Comparison of ENCODE assay signal across 23 mouse cellular contexts in the genomic region with DNA sequence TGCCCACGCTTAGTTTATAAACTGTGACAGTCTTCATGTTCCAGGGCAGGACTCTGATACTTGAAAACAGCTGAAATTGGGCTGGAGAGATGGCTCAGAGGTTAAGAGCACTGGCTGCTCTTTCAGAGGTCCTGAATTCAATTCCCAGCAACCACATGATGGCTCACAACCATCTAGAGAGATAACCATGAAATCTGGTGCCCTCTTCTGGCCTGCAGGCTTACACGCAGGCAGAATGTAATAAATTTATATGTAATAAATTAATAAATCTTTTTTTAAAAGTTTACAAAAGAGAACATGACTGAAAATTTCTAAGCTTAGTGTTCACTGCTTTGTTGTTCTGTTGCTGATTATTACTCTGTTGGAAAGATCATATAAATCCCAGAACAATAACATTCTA. TPM values are rescaled to one million over a fixed set of nuclear protein-coding genes. Genes with fewer than 3 reads are reported as not detected.
A peak's percentile ranks its signal among the peaks of the same experiment; 100 is the strongest.
DNase-seq lines count a peak whose midpoint lies in the region; ATAC-seq and TF ChIP-seq lines count a peak whose summit lies in the region.
"Had no signal": no experiment of that assay in that cellular context is flagged by ENCODE, and none has a peak within 500 bp of the region (broad histone marks: within the 10 kb centered on the region; RNA-seq: fewer than 3 reads in every experiment).

No protein-coding gene starts in this region.

- H3K36me3 ChIP-seq in kidney, postnatal 0 days (ENCODE audit: insufficient read depth, low read length), result no peaks in the 10 kb centered on the region
- H3K36me3 ChIP-seq: heart, embryonic 13.5 days; hindbrain, embryonic 15.5 days; liver, embryonic 13.5 days; stomach, embryonic 15.5 days had no signal

- ATAC-seq in kidney, postnatal 0 days (replicated peaks; ENCODE audit: low FRiP score, low read depth), result no peak
- ATAC-seq: forebrain, embryonic 16.5 days; midbrain, embryonic 16.5 days had no signal

- 84% methylated on average over 2 of the region's 2 CpGs for WGBS in kidney, postnatal 0 days

- H3K4me1 ChIP-seq in kidney, postnatal 0 days (replicated peaks; ENCODE audit: insufficient read depth, low read length), result no peaks in the 10 kb centered on the region
- H3K4me1 ChIP-seq in embryonic fibroblast, embryonic 13.5 days (ENCODE audit: control insufficient read depth, insufficient read depth, low read length), result peaks cover 7% of the 10 kb centered on the region
- H3K4me1 ChIP-seq: hindbrain, embryonic 15.5 days; liver, embryonic 13.5 days; stomach, embryonic 15.5 days had no signal

- no peaks in the 10 kb centered on the region for H3K9me3 ChIP-seq in kidney, postnatal 0 days (replicated peaks; ENCODE audit: low read length)
- H3K9me3 ChIP-seq: heart, embryonic 13.5 days; hindbrain, embryonic 15.5 days; liver, embryonic 13.5 days; stomach, embryonic 15.5 days had no signal

- peak; percentile 32; the same call in 1 of the 2 replicates for TF ChIP-seq CTCF in kidney, postnatal 0 days (IDR thresholded peaks at IDR 0.05; ENCODE audit: low read depth)
- no peak for TF ChIP-seq CTCF in embryonic fibroblast, embryonic 13.5 days (IDR thresholded peaks at IDR 0.05; ENCODE audit: borderline replicate concordance, insufficient read depth, low read length)

- H3K4me2 ChIP-seq in kidney, postnatal 0 days (ENCODE audit: low read length), result no peak overlapping the region
- H3K4me2 ChIP-seq: heart, embryonic 13.5 days; hindbrain, embryonic 15.5 days; liver, embryonic 13.5 days; stomach, embryonic 15.5 days had no signal

- no peak overlapping the region for H3K9ac ChIP-seq in kidney, postnatal 0 days (ENCODE audit: low read depth, low read length)
- H3K9ac ChIP-seq: heart, embryonic 13.5 days; hindbrain, embryonic 15.5 days; liver, embryonic 13.5 days; stomach, embryonic 15.5 days had no signal

- H3K4me3 ChIP-seq in kidney, postnatal 0 days (replicated peaks; ENCODE audit: low read depth, low read length), result no peak overlapping the region
- no peak overlapping the region for H3K4me3 ChIP-seq in embryonic fibroblast, embryonic 13.5 days (ENCODE audit: insufficient read depth, low read length)
- H3K4me3 ChIP-seq: heart, embryonic 13.5 days; hindbrain, embryonic 15.5 days; liver, embryonic 13.5 days; stomach, embryonic 15.5 days had no signal

- DNase-seq in kidney, postnatal 0 days (ENCODE audit: low spot score), result no peak
- DNase-seq in kidney, postnatal 36 days, result no peak
- peak; percentile 47 for DNase-seq in 3T3-L1 (ENCODE audit: low read depth, low spot score)
- DNase-seq in 416B (ENCODE audit: low read depth), result peak; percentile 33
- DNase-seq in cerebellum, postnatal 36 days, result no peak
- no peak for DNase-seq in gastrocnemius, postnatal 36 days
- DNase-seq: adrenal gland, postnatal 36 days; cerebellum, adult 11-12 months; kidney, adult 8-10 months; kidney, postnatal 25 days; liver, embryonic 13.5 days; lung, postnatal 14 days; right cerebral cortex, postnatal 14 days had no signal

- intact Hi-C loops in gastrocnemius, postnatal 36 days (cut with DNase I), result no loop called here

- no peak overlapping the region for H3K27ac ChIP-seq in kidney, postnatal 0 days
- peak overlapping the region; percentile 62; the same call in 1 of the 2 replicates for H3K27ac ChIP-seq in embryonic fibroblast, embryonic 13.5 days (ENCODE audit: insufficient read depth, low read length)
- H3K27ac ChIP-seq: heart, embryonic 13.5 days; hindbrain, embryonic 15.5 days; liver, embryonic 13.5 days; stomach, embryonic 15.5 days had no signal

- no peak for TF ChIP-seq POLR2A in embryonic fibroblast, embryonic 13.5 days (IDR thresholded peaks at IDR 0.05; ENCODE audit: low read depth, low read length)

- no peaks in the 10 kb centered on the region for H3K27me3 ChIP-seq in kidney, postnatal 0 days (ENCODE audit: insufficient read depth, low read length)
- H3K27me3 ChIP-seq: heart, embryonic 13.5 days; hindbrain, embryonic 15.5 days; liver, embryonic 13.5 days; stomach, embryonic 15.5 days had no signal

RNA-seq across cellular contexts. Expression of a gene that starts 43.9 kb away (rescaled TPM):
- polyA plus RNA-seq in kidney, postnatal 0 days (2015; fragmentation: Nextera tagmentation; extraction: Ambion mirVana), result 3.6 and 3.9 TPM in 2 replicates
- polyA plus RNA-seq in embryonic fibroblast, embryonic 13.5 days (2011; ENCODE audit: insufficient read length, low read depth, missing spikeins), result 3.4 and 6.3 TPM in 2 replicates
- 1 to 10 TPM; 3.1 to 3.6 TPM for total RNA-seq in gastrocnemius, postnatal 36 days (2021)

RNA-seq across cellular contexts. Expression of a gene that starts 55.2 kb away (rescaled TPM):
- 0.11 and 0.14 TPM in 2 replicates for polyA plus RNA-seq in kidney, postnatal 0 days (2015; fragmentation: Nextera tagmentation; extraction: Ambion mirVana)
- polyA plus RNA-seq in embryonic fibroblast, embryonic 13.5 days (2011; ENCODE audit: insufficient read length, low read depth, missing spikeins), result not detected in 2 replicates
- not detected for total RNA-seq in gastrocnemius, postnatal 36 days (2021)
- total RNA-seq: adrenal gland, postnatal 36 days; heart, postnatal 25 days; neutrophil, adult 5-6 weeks had no signal
- polyA plus RNA-seq: limb, embryonic 11.5 days; thymus, postnatal 0 days had no signal

Comparison
In these comparisons a context has a peak if more than half of its experiments do, and no peak if none do; other contexts are left out.
1. DNase-seq: peak in 3T3-L1 (single experiment) and 416B (single experiment); none in kidney, postnatal 0 days (single experiment), kidney, postnatal 36 days (0 of 2), cerebellum, postnatal 36 days (0 of 2) and gastrocnemius, postnatal 36 days (0 of 2).